Mouse (Mus musculus): ENCODE measurements around the gene Ap5b1. TPM values are rescaled to one million over a fixed set of nuclear protein-coding genes. Genes with fewer than 3 reads are reported as not detected.

Ap5b1 gene
- total and polyA plus RNA-seq, 3 experiments = 18.0 to 28.1 TPM; not detected in 1

DNA sequence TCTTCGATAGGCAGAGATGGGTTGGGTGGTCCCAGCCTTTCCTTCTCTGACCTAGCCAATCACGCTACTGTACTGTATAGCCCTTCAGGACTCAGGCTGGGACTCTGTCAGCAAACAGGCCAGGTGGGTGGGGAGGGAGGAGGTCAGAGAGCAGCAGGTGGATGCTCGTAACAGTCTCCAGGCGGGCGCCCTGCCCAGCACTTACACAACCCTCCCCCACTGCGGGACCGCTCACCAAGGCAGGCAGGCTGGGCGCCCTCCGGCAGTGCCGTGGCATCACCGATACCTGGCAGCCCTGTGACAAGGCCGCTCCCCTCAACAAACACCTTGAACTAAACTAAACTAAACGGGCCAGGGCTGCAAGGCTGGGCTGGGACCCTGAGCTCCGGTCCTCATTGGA, 13.6 kb upstream of the Ap5b1 start:
- no peaks in the 10 kb centered on the region for H3K79me2 ChIP-seq (ENCODE audit: control insufficient read depth, insufficient read depth, low read length, poor library complexity)
- no peaks in the 10 kb centered on the region for H3K27me3 ChIP-seq (ENCODE audit: control insufficient read depth in 1 of 2, insufficient read depth in 2 of 2, low read length in 2 of 2)

DNA sequence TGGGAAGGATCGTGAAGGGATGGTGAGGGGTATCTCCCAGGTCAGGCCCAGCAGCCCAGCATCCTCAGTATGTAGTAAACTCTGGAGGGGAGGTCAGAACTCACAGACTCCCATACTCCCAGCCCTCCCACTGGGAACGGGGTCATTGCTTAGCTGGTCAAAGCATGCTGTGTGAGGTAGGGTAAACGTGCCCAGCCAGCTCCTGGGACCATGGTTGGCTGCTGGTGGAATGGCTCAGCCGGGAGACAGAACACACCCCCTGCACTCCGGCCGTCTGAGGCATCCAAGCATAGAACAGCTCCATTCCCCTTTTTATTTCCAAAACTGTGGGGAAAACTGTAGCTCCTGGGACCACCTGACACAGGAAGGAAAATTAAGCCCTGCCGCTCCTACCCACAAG, 9.7 kb upstream of the Ap5b1 start:
- Histone ChIP-seq H3K9ac (ENCODE audit: control insufficient read depth, low read depth, low read length, poor library complexity, severe bottlenecking) (no peak overlapping the region), H3K4me3 (ENCODE audit: control insufficient read depth in 1 of 2, insufficient read depth in 1 of 2, low read depth in 2 of 2, low read length in 2 of 2) (no peak overlapping the region), H3K27ac (ENCODE audit: control insufficient read depth, low read depth, low read length) (no peak overlapping the region), H3K9me3 (replicated peaks; ENCODE audit: insufficient read depth, low read length) (no peaks in the 10 kb centered on the region), H3K36me3 (ENCODE audit: control insufficient read depth in 1 of 2, insufficient read depth in 2 of 2, low read length in 2 of 2) (no peaks in the 10 kb centered on the region), H3K79me2 (ENCODE audit: control insufficient read depth, insufficient read depth, low read length, poor library complexity) (no peaks in the 10 kb centered on the region), H3K27me3 (ENCODE audit: control insufficient read depth in 1 of 2, insufficient read depth in 2 of 2, low read length in 2 of 2) (no peaks in the 10 kb centered on the region), H3K4me1 (ENCODE audit: control insufficient read depth in 1 of 2, insufficient read depth in 2 of 2, low read length in 2 of 2) (no peaks in the 10 kb centered on the region)
- no peak for TF ChIP-seq EP300 (IDR thresholded peaks at IDR 0.05; ENCODE audit: low read depth in 1 of 2, low read length in 2 of 2)
- DNase-seq (ENCODE audit: low read depth, low spot score) = no peak

More for the DNA sequence above, 13.6 kb upstream of the Ap5b1 start:
- H3K27ac ChIP-seq (ENCODE audit: control insufficient read depth, low read depth, low read length) = no peak overlapping the region
- H3K4me3 ChIP-seq (ENCODE audit: control insufficient read depth in 1 of 2, insufficient read depth in 1 of 2, low read depth in 2 of 2, low read length in 2 of 2) = no peak overlapping the region
- no peaks in the 10 kb centered on the region for H3K4me1 ChIP-seq (ENCODE audit: control insufficient read depth in 1 of 2, insufficient read depth in 2 of 2, low read length in 2 of 2)
- TF ChIP-seq TCF12 (IDR thresholded peaks at IDR 0.05; ENCODE audit: low read depth, low read length) (no peak), MAFK (IDR thresholded peaks at IDR 0.05; ENCODE audit: borderline replicate concordance, low read depth, low read length) (no peak), ZNF384 (IDR thresholded peaks at IDR 0.05; ENCODE audit: low read depth, low read length) (no peak), SMC3 (IDR thresholded peaks at IDR 0.05; ENCODE audit: low read depth, low read length) (no peak), MXI1 (IDR thresholded peaks at IDR 0.05; ENCODE audit: low read depth, low read length) (no peak), TAL1 (IDR thresholded peaks at IDR 0.05; ENCODE audit: low read length) (no peak), MAX (IDR thresholded peaks at IDR 0.05; ENCODE audit: low read length) (no peak), CHD1 (IDR thresholded peaks at IDR 0.05; ENCODE audit: low read depth, low read length) (no peak), RAD21 (IDR thresholded peaks at IDR 0.05; ENCODE audit: low read depth, low read length) (no peak), JUND (IDR thresholded peaks at IDR 0.05; ENCODE audit: low read depth, low read length) (no peak), CHD2 (IDR thresholded peaks at IDR 0.05; ENCODE audit: low read length) (no peak), TBP (IDR thresholded peaks at IDR 0.05; ENCODE audit: low read depth, low read length) (no peak), SIN3A (IDR thresholded peaks at IDR 0.05; ENCODE audit: low read length) (no peak), ETS1 (IDR thresholded peaks at IDR 0.05; ENCODE audit: low read depth, low read length) (no peak), ZC3H11A (IDR thresholded peaks at IDR 0.05; ENCODE audit: low read depth, low read length) (no peak), POLR2A (IDR thresholded peaks at IDR 0.05; ENCODE audit: control insufficient read depth in 1 of 2, insufficient read depth in 1 of 2, low read depth in 1 of 2, low read length in 2 of 2, poor library complexity in 1 of 2) (no peak), MYC (IDR thresholded peaks at IDR 0.05; ENCODE audit: low read depth, low read length) (no peak), ZKSCAN1 (IDR thresholded peaks at IDR 0.05; ENCODE audit: low read depth, low read length) (no peak), BHLHE40 (IDR thresholded peaks at IDR 0.05; ENCODE audit: borderline replicate concordance, low read depth, low read length) (no peak), GATA1 (IDR thresholded peaks at IDR 0.05; ENCODE audit: low read depth, low read length) (no peak)
- H3K9me3 ChIP-seq (replicated peaks; ENCODE audit: insufficient read depth, low read length) = no peaks in the 10 kb centered on the region
- H3K36me3 ChIP-seq (ENCODE audit: control insufficient read depth in 1 of 2, insufficient read depth in 2 of 2, low read length in 2 of 2) = no peaks in the 10 kb centered on the region
- no peak overlapping the region for H3K9ac ChIP-seq (ENCODE audit: control insufficient read depth, low read depth, low read length, poor library complexity, severe bottlenecking)
- no peak for DNase-seq (ENCODE audit: low read depth, low spot score)
